Mouse (Mus musculus): ENCODE measurements around the gene Sptb.

DNA sequence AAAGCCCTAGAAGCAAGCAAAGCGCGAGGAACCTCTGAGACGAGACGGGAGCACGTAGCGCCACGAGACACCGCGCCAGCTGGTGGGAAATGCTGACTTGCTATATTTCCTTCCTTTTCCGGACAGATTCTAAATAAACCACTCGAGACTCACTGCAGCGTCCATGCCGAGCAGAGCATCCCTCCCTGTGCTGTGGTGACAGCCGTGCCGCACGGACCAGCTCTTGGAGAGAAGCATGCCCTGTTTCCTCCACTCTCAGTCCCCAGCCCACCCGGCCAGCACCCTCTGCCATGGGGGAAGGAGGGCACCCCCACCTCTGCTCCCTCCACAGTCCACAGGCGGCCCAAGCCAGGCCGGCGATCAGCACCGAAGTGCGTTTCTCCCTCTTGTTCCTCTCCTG, 33.9 kb downstream of the Sptb start:
- TF ChIP-seq CTCF (IDR thresholded peaks at IDR 0.05; ENCODE audit: borderline replicate concordance, insufficient read depth, low read depth, low read length) (no peak), POLR2A (IDR thresholded peaks at IDR 0.05; ENCODE audit: borderline replicate concordance, insufficient read depth, low read length) (no peak)

All from cerebellum, adult 2 months (tissue).